Mouse (Mus musculus) intestine, postnatal 0 days (tissue): ENCODE results near the gene B4galt1. TPM values are rescaled to one million over a fixed set of nuclear protein-coding genes. Genes with fewer than 3 reads are reported as not detected.
A peak's percentile ranks its signal among the peaks of the same experiment; 100 is the strongest.

Source experiments
- ATAC-seq: fragments of 200-750 bp; cut with Nextera tagmentation; 2 replicates; pipeline ENCODE4 v1.8.0; 2017; ENCODE audit warnings: mild to moderate bottlenecking, moderate TSS enrichment, moderate library complexity
- H3K27ac ChIP-seq: fragments of 300-500 bp; sonication (generic); 2 replicates; pipeline ENCODE4 v1.5.1; 2014; ENCODE audit warnings: mild to moderate bottlenecking, low read depth, low read length, moderate library complexity
- H3K27me3 ChIP-seq: fragments of 300-500 bp; sonication (generic); replicated peaks from 2 replicates; pipeline ENCODE4 v1.6.1; 2014; ENCODE audit warnings: low read length, mixed read lengths; ENCODE audit not compliant: control insufficient read depth, insufficient read depth
- H3K36me3 ChIP-seq: fragments of 300-500 bp; sonication (generic); 2 replicates; pipeline ENCODE4 v1.6.1; 2014; ENCODE audit warnings: mild to moderate bottlenecking, moderate library complexity; ENCODE audit not compliant: control insufficient read depth, insufficient read depth
- H3K4me1 ChIP-seq: fragments of 300-500 bp; sonication (generic); replicated peaks from 2 replicates; pipeline ENCODE4 v1.6.1; 2014; ENCODE audit warnings: antibody characterized with exemption, low read length, mixed read lengths; ENCODE audit not compliant: control insufficient read depth, insufficient read depth
- H3K4me2 ChIP-seq: fragments of 300-500 bp; sonication (generic); replicated peaks from 2 replicates; pipeline ENCODE4 v1.6.1; 2014; ENCODE audit warnings: low read depth, mild to moderate bottlenecking, moderate library complexity
- H3K4me3 ChIP-seq: fragments of 300-500 bp; sonication (generic); 2 replicates; pipeline ENCODE4 v1.5.1; 2014; ENCODE audit warnings: low read depth, low read length
- H3K9ac ChIP-seq: fragments of 300-500 bp; sonication (generic); 2 replicates; pipeline ENCODE4 v1.6.1; 2014; ENCODE audit warnings: mild to moderate bottlenecking, low read depth, low read length
- H3K9me3 ChIP-seq: fragments of 300-500 bp; sonication (generic); 2 replicates; pipeline ENCODE4 v1.6.1; 2016; ENCODE audit warnings: mixed run types; ENCODE audit not compliant: control insufficient read depth
- CTCF ChIP-seq: sonication (generic); IDR thresholded peaks from 2 replicates; pipeline ENCODE4 v1.5.1; 2016; ENCODE audit warnings: low read depth, mild to moderate bottlenecking, control low read depth, antibody characterized with exemption, moderate library complexity
- WGBS: fragments of 180-500 bp; shearing (Covaris S2); extraction: QIAGEN DNeasy Blood & Tissue Kit; methylation state at CpG from one replicate; pipeline ENCODE4 v1.1.7; 2014; 5-methylcytosine and 5-hydroxymethylcytosine counted together
- polyA plus RNA-seq: library from polyadenylated mRNA; unstranded; fragments of >200 nt; fragmentation: Nextera tagmentation; extraction: Ambion mirVana; gene quantifications from 2 replicates; pipeline ENCODE4 v1.2.1, GENCODE M21; 2015

B4galt1 gene
- polyA plus RNA-seq, 1 experiment from 2014 or later = 15.3 TPM

DNA sequence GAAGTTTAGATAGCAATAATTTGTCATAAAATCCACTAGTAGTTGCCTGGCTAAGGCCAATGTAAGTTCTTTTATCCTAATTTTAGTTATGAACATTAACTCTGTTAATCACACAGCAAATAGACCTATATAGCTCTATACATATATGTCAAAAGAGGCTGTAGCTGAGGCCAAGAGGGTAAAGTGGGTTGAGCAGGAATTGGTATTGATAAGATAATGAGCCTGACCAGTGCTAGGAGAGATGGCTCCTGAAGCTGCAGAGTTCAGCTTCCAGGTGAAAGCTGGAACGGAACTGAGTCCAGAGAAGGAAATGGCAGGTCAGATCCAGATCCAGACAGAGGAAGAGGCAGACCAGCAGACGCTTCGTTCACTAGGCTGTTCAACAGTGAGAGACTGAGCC, 9.5 kb upstream of the B4galt1 start:
- Histone ChIP-seq H3K9ac (no peak overlapping the region), H3K36me3 (no peaks in the 10 kb centered on the region), H3K27me3 (no peaks in the 10 kb centered on the region; the same call in 1 of the 2 replicates), H3K27ac (no peak overlapping the region), H3K9me3 (no peaks in the 10 kb centered on the region), H3K4me2 (no peak overlapping the region), H3K4me3 (no peak overlapping the region), H3K4me1 (no peaks in the 10 kb centered on the region)
- no peak for TF ChIP-seq CTCF
- no peak for ATAC-seq
- WGBS = 78% methylated on average over 3 of the region's 3 CpGs

DNA sequence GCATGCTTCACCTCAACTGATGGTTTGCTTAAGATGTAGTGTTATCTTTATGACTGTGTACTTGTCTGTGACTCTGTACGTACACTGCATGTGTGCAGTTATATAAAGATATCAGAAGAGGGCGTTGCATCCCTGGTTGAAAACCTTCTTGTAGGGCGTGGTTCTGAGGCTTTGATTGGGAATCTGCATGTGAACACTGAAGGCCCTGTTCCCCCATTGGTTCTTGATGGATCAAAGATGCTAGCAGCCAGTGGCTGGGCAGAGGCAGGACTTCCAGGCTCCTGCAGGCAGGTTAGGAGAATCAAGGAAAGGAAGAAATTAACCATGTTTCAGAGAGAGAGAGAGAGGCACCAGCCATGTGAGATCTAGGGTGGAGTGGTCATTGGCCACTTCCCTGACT, 7.3 kb upstream of the B4galt1 start:
- H3K36me3 ChIP-seq = no peaks in the 10 kb centered on the region
- H3K4me2 ChIP-seq = no peak overlapping the region
- peak; percentile 24; the same call in 1 of the 2 replicates for TF ChIP-seq CTCF
- ATAC-seq = no peak
- H3K4me1 ChIP-seq = no peaks in the 10 kb centered on the region
- H3K27ac ChIP-seq = no peak overlapping the region
- H3K9me3 ChIP-seq = no peaks in the 10 kb centered on the region
- WGBS = 57% methylated on average over 3 of the region's 3 CpGs
- H3K27me3 ChIP-seq = no peaks in the 10 kb centered on the region
- no peak overlapping the region for H3K4me3 ChIP-seq
- no peak overlapping the region for H3K9ac ChIP-seq

DNA sequence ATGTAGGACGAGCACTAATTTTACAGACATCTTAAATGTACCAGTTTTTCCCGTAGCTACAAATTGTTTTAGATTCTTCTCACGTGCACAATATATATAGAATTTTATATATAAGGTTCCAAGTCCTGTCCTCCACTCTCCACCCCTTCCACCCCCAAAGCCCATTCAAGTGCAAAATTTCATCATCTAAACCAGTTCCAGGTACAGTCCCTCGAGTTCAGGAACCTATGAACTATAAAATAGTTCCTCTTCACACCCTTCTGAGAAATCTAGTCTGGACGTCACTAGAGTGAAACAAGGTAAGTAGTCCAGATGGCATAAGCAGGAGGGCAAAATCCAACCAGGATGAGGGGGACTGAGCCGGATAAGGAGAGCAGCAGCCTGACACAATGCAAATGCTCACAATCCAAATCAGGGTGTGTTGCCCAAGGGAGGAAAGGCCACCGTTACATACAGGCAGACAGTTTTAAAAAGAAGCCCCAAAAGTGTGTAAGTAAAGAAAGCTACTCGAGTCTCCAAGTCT, 4.1 kb upstream of the B4galt1 start:
- no peak for ATAC-seq
- Histone ChIP-seq H3K36me3 (no peaks in the 10 kb centered on the region), H3K27ac (no peak overlapping the region), H3K27me3 (no peaks in the 10 kb centered on the region), H3K4me1 (no peaks in the 10 kb centered on the region), H3K4me3 (no peak overlapping the region), H3K9ac (no peak overlapping the region), H3K4me2 (no peak overlapping the region), H3K9me3 (no peaks in the 10 kb centered on the region)
- WGBS = 66% methylated on average over 8 of the region's 8 CpGs
- no peak for TF ChIP-seq CTCF

DNA sequence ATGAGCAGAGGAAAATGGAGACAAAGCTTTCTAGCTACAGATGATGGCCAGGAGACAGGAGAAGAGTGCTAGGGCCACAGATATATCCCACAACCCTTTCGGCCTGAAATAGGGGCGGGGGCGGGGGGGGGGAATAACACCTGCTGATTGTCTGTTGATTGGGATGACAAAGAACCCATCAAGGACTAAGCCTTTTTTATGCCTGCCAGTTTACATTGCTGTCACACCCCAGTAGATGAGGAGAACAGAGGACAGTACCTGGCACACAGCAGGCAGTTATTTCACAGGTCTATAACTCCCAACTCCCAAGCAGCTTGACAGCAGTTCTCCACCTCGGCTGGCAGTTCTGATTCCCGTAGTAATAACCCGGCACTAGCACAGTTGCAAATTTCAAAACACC, 2.8 kb upstream of the B4galt1 start:
- TF ChIP-seq CTCF = no peak
- Histone ChIP-seq H3K36me3 (no peaks in the 10 kb centered on the region), H3K27me3 (no peaks in the 10 kb centered on the region), H3K27ac (no peak overlapping the region), H3K4me1 (no peaks in the 10 kb centered on the region), H3K4me2 (no peak overlapping the region), H3K4me3 (no peak overlapping the region), H3K9ac (no peak overlapping the region), H3K9me3 (no peaks in the 10 kb centered on the region)
- ATAC-seq = no peak
- 53% methylated on average over 6 of the region's 6 CpGs for WGBS

- Histone ChIP-seq H3K9ac (peak overlapping the region; percentile 51), H3K9me3 (no peaks in the 10 kb centered on the region), H3K27me3 (0 out of 2 replicates have a peak, but pooled peaks cover 3% of the 10 kb centered on the region), H3K4me1 (no peaks in the 10 kb centered on the region), H3K27ac (peak overlapping the region; percentile 64; the same call in 1 of the 2 replicates), H3K36me3 (no peaks in the 10 kb centered on the region; the same call in 1 of the 2 replicates), H3K4me2 (peak overlapping the region; percentile 84), H3K4me3 (peak overlapping the region; percentile 71)
- TF ChIP-seq CTCF = no peak
- WGBS = 20% methylated on average over 18 of the region's 18 CpGs
- peak; percentile 2; the same call in 1 of the 2 replicates for ATAC-seq
Measured at GRCm38 (mm10) chr4:40854387-40854933, 655 bp upstream of the B4galt1 start.

DNA sequence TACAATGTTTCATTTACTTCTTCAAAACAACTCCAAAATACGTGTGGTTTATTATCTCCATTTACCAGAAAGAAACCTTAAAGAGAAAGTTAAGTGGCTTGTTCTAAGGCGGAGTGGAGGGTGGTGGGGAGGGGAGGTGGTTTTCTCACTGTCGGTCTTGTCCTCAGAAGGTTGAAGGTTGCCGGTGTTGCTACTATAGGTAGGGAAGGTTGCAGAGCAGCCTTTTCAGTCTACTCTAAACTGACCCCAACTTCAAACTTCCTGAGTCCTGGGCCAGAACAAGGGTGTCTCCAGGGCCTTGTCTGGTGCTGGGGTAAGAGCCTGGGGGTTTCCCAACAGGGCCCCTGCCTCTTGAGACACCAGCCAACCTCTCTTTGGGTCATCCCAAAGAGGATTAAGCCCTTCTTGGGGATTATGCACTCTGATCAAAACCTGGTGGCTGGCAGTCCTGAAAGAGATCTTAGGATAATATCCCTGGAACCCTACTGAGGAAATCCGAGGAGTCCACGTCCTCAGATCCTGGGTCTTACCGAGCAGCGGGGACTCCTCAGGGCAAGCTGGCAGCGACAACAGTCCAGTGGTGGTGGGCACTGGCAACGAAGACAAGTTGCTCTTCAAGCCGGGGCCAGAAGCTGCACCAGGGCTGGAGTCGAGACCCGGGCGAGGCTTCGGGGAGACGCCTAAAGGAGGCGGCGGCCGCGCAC, 792 bp downstream of the B4galt1 start:
- no peak for ATAC-seq
- H3K9me3 ChIP-seq = no peaks in the 10 kb centered on the region
- peak overlapping the region; percentile 84 for H3K4me2 ChIP-seq
- H3K9ac ChIP-seq = peak overlapping the region; percentile 77
- H3K27me3 ChIP-seq = 0 out of 2 replicates have a peak, but pooled peaks cover 4% of the 10 kb centered on the region
- WGBS = 9% methylated on average over 20 of the region's 20 CpGs
- no peaks in the 10 kb centered on the region; the same call in 1 of the 2 replicates for H3K36me3 ChIP-seq
- H3K27ac ChIP-seq = peak overlapping the region; percentile 86
- H3K4me3 ChIP-seq = peak overlapping the region; percentile 71
- H3K4me1 ChIP-seq = no peaks in the 10 kb centered on the region
- TF ChIP-seq CTCF = no peak
